Mouse (Mus musculus) stomach, embryonic 14.5 days (tissue): ENCODE data around the gene Prelid3b. TPM values are rescaled to one million over a fixed set of nuclear protein-coding genes. Genes with fewer than 3 reads are reported as not detected.
A peak's percentile ranks its signal among the peaks of the same experiment; 100 is the strongest.

Experiments
- ATAC-seq: fragments of 200-750 bp; cut with Nextera tagmentation; 2 replicates; pipeline ENCODE4 v1.8.0; 2017; ENCODE audit warnings: low read depth, moderate TSS enrichment; ENCODE audit not compliant: insufficient number of reproducible peaks, insufficient read depth, low FRiP score
- H3K27ac ChIP-seq: fragments of 300-500 bp; sonication (generic); 2 replicates; pipeline ENCODE4 v1.5.1; 2014; ENCODE audit warnings: mild to moderate bottlenecking, low read length, moderate library complexity, mixed read lengths
- H3K27me3 ChIP-seq: fragments of 300-500 bp; sonication (generic); 2 replicates; pipeline ENCODE4 v1.6.1; 2014; ENCODE audit warnings: low read length, control low read depth, mixed read lengths; ENCODE audit not compliant: control insufficient read depth, insufficient read depth
- H3K36me3 ChIP-seq: fragments of 300-500 bp; sonication (generic); 2 replicates; pipeline ENCODE4 v1.6.1; 2014; ENCODE audit warnings: mild to moderate bottlenecking, control low read depth, low read length, moderate library complexity, mixed read lengths; ENCODE audit not compliant: control insufficient read depth, insufficient read depth
- H3K4me1 ChIP-seq: fragments of 300-500 bp; sonication (generic); 2 replicates; pipeline ENCODE4 v1.6.1; 2014; ENCODE audit warnings: low read length, control low read depth, mixed read lengths; ENCODE audit not compliant: control insufficient read depth, insufficient read depth
- H3K4me2 ChIP-seq: fragments of 300-500 bp; sonication (generic); replicated peaks from 2 replicates; pipeline ENCODE4 v1.6.1; 2014; ENCODE audit warnings: low read depth, low read length, control low read depth
- H3K4me3 ChIP-seq: fragments of 300-500 bp; sonication (generic); 2 replicates; pipeline ENCODE4 v1.5.1; 2014; ENCODE audit warnings: low read depth, low read length, control low read depth
- H3K9ac ChIP-seq: fragments of 300-500 bp; sonication (generic); replicated peaks from 2 replicates; pipeline ENCODE4 v1.6.1; 2014; ENCODE audit warnings: low read depth, mild to moderate bottlenecking, control low read depth, low read length, moderate library complexity, mixed read lengths
- H3K9me3 ChIP-seq: fragments of 300-500 bp; sonication (generic); 2 replicates; pipeline ENCODE4 v1.6.1; 2016; ENCODE audit warnings: low read depth, low read length, control low read depth; ENCODE audit not compliant: control insufficient read depth
- WGBS: fragments of 180-500 bp; shearing (Covaris S2); extraction: QIAGEN DNeasy Blood & Tissue Kit; methylation state at CpG from one replicate; pipeline ENCODE4 v1.1.7; 2014; 5-methylcytosine and 5-hydroxymethylcytosine counted together
- polyA plus RNA-seq: library from polyadenylated mRNA; unstranded; fragments of >200 nt; fragmentation: Nextera tagmentation; extraction: Ambion mirVana; gene quantifications from 2 replicates; pipeline ENCODE4 v1.2.1, GENCODE M21; 2014

The Prelid3b gene
- polyA plus RNA-seq, 1 experiment from 2014 or later = 99.9 TPM

DNA sequence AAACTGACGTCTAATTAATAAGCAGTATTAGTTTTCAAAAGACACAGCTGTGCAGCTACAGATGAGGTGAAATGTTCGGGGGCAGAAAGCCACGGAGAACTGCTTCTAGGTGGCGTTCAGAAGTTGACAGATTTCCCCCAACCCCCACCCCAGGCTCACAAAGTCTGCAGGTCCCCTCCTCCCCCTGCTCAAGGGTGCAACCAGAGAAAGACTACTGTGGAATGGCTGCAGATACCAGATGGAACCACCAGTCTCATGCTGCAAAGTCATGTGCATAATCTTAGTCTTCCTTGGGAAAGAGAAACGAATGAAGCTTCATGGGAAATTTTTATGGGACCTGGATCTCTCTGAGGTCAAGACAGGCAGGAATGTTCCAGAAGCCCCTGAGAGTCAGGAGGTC is 29.4 kb upstream of the Prelid3b start:
- WGBS = 34% methylated on average over 5 of the region's 5 CpGs
- H3K4me2 ChIP-seq = no peak overlapping the region

DNA sequence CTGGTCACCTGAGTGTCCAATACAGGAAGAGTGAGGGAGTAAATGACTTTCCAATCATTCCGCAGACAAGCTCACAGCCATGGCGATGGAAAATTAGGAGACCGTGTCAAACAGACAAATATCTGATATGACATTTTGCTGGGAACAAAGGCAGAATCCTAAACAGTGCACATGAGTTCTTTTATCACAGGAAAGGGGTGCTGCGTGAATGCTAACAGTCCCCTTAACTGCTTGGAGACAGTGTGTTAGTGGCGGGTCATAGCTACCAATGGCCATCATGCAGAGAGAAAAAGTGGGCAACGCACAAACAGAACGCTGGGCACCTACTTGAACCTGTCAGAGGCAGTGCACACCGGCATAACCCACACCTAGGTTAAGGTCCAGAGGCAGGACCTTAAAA is 28.6 kb upstream of the Prelid3b start:
- Histone ChIP-seq H3K4me1 (no peaks in the 10 kb centered on the region), H3K9me3 (no peaks in the 10 kb centered on the region), H3K9ac (no peak overlapping the region), H3K27me3 (no peaks in the 10 kb centered on the region), H3K4me2 (no peak overlapping the region), H3K36me3 (no peaks in the 10 kb centered on the region), H3K27ac (no peak overlapping the region), H3K4me3 (no peak overlapping the region)
- ATAC-seq = no peak
- 84% methylated on average over 8 of the region's 8 CpGs for WGBS

More for the DNA sequence above, 29.4 kb upstream of the Prelid3b start:
- Histone ChIP-seq H3K27ac (no peak overlapping the region), H3K4me1 (no peaks in the 10 kb centered on the region), H3K9me3 (no peaks in the 10 kb centered on the region), H3K9ac (no peak overlapping the region), H3K36me3 (no peaks in the 10 kb centered on the region), H3K27me3 (no peaks in the 10 kb centered on the region), H3K4me3 (no peak overlapping the region)
- no peak for ATAC-seq

DNA sequence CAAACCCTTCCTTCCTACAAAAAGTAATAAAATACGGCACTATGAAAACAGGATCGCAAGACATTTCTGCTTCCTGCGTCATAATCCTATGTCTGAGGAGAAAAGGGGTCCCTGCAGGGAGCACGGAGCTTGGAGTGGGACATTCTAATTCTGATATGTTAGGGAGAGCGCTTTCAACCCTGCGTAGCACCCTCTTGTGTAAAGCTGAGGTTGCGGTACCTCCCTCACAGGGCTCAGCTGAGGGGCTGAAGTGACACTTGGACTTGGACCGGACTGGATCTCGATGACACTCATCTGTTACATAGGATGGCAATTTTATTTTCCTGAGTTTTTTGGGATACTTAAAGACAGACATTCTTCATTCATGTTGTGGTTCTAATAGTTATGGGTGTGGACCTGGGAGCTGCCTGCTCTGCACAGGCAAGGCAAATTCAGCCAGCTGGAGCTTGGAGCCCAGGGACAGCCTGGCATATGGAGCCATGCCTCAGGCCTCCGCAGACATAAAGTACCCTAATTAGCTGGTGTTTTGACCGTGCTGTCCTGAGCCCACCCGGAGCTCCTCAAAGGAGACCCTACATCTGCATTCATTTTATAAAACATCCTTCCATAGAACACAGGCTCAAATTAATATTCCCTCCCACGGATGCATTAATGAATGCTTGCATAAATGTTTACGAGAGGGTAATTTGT is 28.1 kb upstream of the Prelid3b start:
- 83% methylated on average over 14 of the region's 14 CpGs for WGBS

GRCm38 (mm10) chr2:174492858-174493257 is 20.0 kb upstream of the Prelid3b start:
- Histone ChIP-seq H3K9ac (no peak overlapping the region), H3K27ac (no peak overlapping the region), H3K4me3 (no peak overlapping the region), H3K36me3 (no peaks in the 10 kb centered on the region), H3K27me3 (no peaks in the 10 kb centered on the region), H3K4me1 (no peaks in the 10 kb centered on the region), H3K9me3 (no peaks in the 10 kb centered on the region), H3K4me2 (no peak overlapping the region)
- WGBS = 69% methylated on average over 2 of the region's 2 CpGs
- ATAC-seq = no peak

More for the DNA sequence above, 28.1 kb upstream of the Prelid3b start:
- no peak overlapping the region for H3K4me3 ChIP-seq
- H3K27ac ChIP-seq = no peak overlapping the region
- H3K9me3 ChIP-seq = no peaks in the 10 kb centered on the region
- ATAC-seq = no peak
- no peaks in the 10 kb centered on the region for H3K4me1 ChIP-seq
- no peak overlapping the region for H3K4me2 ChIP-seq
- no peaks in the 10 kb centered on the region for H3K27me3 ChIP-seq
- H3K9ac ChIP-seq = no peak overlapping the region
- no peaks in the 10 kb centered on the region for H3K36me3 ChIP-seq

DNA sequence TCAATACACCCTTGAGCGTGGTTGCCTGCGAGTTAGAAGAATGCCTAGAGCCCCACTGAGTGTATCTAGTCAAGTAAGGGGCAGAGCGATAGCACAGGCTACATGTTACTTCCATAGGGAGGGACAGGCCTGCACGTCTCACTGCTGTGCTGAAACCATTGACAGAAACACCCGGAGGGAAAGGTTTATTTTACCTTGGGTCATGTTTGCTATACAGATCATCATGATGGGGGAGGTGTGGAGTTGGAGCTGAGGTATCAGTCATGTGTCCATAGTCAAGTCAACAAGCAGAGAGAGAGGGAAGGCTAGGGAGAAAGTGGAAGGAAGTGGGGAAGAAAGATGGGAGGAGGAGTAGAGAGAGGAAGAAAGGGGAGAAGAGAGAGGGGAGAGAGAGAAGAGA is 14.1 kb upstream of the Prelid3b start:
- no peaks in the 10 kb centered on the region for H3K4me1 ChIP-seq
- no peak overlapping the region for H3K9ac ChIP-seq
- no peaks in the 10 kb centered on the region for H3K36me3 ChIP-seq
- H3K9me3 ChIP-seq = no peaks in the 10 kb centered on the region
- WGBS = 65% methylated on average over 5 of the region's 5 CpGs
- no peak overlapping the region for H3K27ac ChIP-seq
- no peak overlapping the region for H3K4me2 ChIP-seq
- no peak for ATAC-seq
- no peak overlapping the region for H3K4me3 ChIP-seq
- no peaks in the 10 kb centered on the region for H3K27me3 ChIP-seq

- no peak overlapping the region for H3K4me2 ChIP-seq
- no peak overlapping the region for H3K27ac ChIP-seq
- H3K4me1 ChIP-seq = no peaks in the 10 kb centered on the region
- H3K9ac ChIP-seq = no peak overlapping the region
- H3K36me3 ChIP-seq = no peaks in the 10 kb centered on the region
- WGBS = 73% methylated on average over 5 of the region's 5 CpGs
- H3K9me3 ChIP-seq = no peaks in the 10 kb centered on the region
- ATAC-seq = no peak
- no peaks in the 10 kb centered on the region for H3K27me3 ChIP-seq
- H3K4me3 ChIP-seq = no peak overlapping the region
Observed at GRCm38 (mm10) chr2:174478746-174479145, 5.9 kb upstream of the Prelid3b start.

DNA sequence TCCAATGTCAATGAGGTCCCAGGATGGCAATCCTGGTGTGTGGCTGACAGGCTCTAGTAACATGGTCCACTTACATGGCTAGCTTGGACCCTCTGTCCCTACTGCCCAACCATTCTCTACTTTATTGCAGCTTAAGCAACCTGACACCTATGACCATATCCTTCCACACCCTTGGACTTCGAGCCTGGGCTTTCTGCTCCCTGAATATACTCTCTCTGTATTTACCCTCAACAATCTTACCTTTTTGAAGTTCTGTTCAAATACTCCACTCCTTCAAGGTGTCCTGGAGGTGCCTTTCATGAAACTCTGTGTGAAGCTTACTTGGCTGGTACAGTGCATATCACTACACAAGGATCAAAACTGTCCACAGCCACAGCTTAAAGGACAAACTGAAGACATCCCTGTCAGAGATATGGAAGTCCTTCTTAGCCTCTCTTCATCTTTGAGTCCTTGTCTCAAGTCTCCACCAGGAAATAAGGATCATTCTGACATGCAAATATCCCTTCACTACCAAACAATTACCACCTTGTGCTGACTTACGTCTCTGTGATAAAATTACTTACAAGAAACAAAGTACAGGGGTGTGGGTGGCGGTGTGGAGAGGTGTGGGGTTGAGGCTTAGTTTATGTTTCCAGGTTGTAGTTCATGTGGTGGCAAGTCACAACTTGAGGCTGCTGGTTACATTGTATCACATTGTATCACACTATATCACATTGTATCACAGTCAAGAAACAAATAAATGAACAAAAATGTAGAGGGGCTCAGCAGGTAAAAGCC is 4.8 kb upstream of the Prelid3b start:
- 69% methylated on average over 3 of the region's 3 CpGs for WGBS
- Histone ChIP-seq H3K27ac (peak overlapping the region; percentile 71), H3K9me3 (no peaks in the 10 kb centered on the region), H3K9ac (no peak overlapping the region), H3K27me3 (no peaks in the 10 kb centered on the region), H3K4me2 (no peak overlapping the region), H3K36me3 (no peaks in the 10 kb centered on the region), H3K4me3 (no peak overlapping the region), H3K4me1 (no peaks in the 10 kb centered on the region)
- ATAC-seq = peak; percentile 46; the same call in 1 of the 2 replicates

GRCm38 (mm10) chr2:174473550-174473927 is 658 bp upstream of the Prelid3b start:
- ATAC-seq = no peak
- Histone ChIP-seq H3K4me3 (peak overlapping the region; percentile 68), H3K27me3 (no peaks in the 10 kb centered on the region), H3K9me3 (no peaks in the 10 kb centered on the region), H3K9ac (peak overlapping the region; percentile 14; the same call in 1 of the 2 replicates), H3K4me1 (peaks cover 14% of the 10 kb centered on the region; the same call in 1 of the 2 replicates), H3K4me2 (peak overlapping the region; percentile 50), H3K36me3 (peaks cover 5% of the 10 kb centered on the region; the same call in 1 of the 2 replicates), H3K27ac (peak overlapping the region; percentile 69; the same call in 1 of the 2 replicates)
- WGBS = 67% methylated on average over 5 of the region's 5 CpGs
